Mouse (Mus musculus): ENCODE data around the gene Efl1. TPM values are rescaled to one million over a fixed set of nuclear protein-coding genes. Genes with fewer than 3 reads are reported as not detected.

The Efl1 gene
- polyA plus RNA-seq, 1 experiment, result 6.8 TPM

DNA sequence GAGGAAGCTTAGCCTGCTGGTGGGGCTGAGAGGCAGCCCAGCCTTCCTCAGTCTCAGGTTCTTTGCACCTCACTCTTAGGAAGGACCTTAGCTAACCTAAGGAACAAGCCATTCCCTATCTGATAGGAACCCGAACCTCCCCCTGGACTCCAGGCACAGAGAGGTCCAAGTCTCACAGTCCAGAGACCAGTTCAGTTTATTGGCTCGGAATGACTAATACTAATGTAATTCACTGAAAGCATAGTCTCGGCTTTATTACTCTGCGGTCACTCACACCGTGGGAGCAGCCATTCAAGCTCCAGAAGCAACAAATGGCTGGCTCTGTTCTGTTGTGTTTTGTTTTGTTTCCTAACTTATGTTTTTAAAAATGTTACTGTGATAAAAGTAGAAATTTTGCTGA lies 84.7 kb downstream of the Efl1 start:
- no peak for TF ChIP-seq POLR2A (IDR thresholded peaks at IDR 0.05; ENCODE audit: borderline replicate concordance, control insufficient read depth, low read depth, low read length)
- TF ChIP-seq CTCF (IDR thresholded peaks at IDR 0.05; ENCODE audit: control insufficient read depth, insufficient read depth, low read length), result no peak
- H3K4me3 ChIP-seq (replicated peaks; ENCODE audit: control insufficient read depth, low read depth, low read length), result no peak overlapping the region
- no peak overlapping the region for H3K27ac ChIP-seq (ENCODE audit: control insufficient read depth, insufficient read depth, low read depth, low read length, poor library complexity)
- 83% methylated on average over 5 of the region's 5 CpGs for WGBS
- H3K4me1 ChIP-seq (ENCODE audit: control insufficient read depth, insufficient read depth, low read length), result no peaks in the 10 kb centered on the region

GRCm38 (mm10) chr7:82733995-82734394 lies 85.6 kb downstream of the Efl1 start:
- TF ChIP-seq CTCF (IDR thresholded peaks at IDR 0.05; ENCODE audit: control insufficient read depth, insufficient read depth, low read length) (no peak), POLR2A (IDR thresholded peaks at IDR 0.05; ENCODE audit: borderline replicate concordance, control insufficient read depth, low read depth, low read length) (no peak)
- WGBS, result 75% methylated on average over 6 of the region's 6 CpGs
- no peak overlapping the region for H3K27ac ChIP-seq (ENCODE audit: control insufficient read depth, insufficient read depth, low read depth, low read length, poor library complexity)
- no peak overlapping the region for H3K4me3 ChIP-seq (replicated peaks; ENCODE audit: control insufficient read depth, low read depth, low read length)
- no peaks in the 10 kb centered on the region for H3K4me1 ChIP-seq (ENCODE audit: control insufficient read depth, insufficient read depth, low read length)

DNA sequence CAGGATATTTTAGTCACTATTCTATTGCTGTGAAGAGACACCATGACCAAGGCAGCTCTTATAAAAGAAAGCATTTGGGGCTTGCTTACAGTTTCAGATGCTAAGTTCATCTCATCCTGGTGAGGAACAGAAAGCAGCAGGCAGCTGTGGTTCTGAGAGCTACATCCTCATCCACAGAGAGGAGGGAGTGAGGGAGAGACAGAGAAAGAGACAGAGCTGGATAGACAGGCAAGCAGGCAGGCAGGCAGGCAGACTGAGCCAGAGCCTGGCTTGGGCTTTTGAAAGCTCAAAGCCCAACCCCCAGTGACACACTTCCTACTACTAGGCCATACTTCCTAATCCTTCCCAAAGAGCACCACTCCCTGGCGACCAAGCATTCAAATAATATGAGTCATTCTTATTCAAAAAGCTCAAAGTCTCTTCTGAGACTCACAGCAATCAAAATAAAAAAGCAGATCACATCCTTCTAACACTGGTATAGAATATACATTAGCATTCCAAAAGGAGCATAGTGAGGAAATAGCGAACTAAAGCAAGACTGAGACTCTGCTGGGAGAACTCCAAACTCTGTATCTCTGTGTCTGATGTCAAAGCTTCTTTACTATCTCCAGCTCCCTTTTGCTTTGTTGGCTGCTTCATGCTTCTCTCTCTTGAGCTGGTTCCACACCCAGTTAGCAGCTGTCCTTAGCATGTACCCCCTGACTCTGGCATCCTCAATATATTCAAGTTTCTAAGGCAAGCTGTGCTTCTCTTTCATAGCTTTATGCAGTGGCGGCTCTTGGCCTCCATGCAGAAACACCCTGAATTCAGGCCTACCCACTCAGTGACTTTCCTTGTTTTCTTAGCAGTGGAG lies 86.6 kb downstream of the Efl1 start:
- TF ChIP-seq CTCF (IDR thresholded peaks at IDR 0.05; ENCODE audit: control insufficient read depth, insufficient read depth, low read length) (no peak), POLR2A (IDR thresholded peaks at IDR 0.05; ENCODE audit: borderline replicate concordance, control insufficient read depth, low read depth, low read length) (no peak)
- Histone ChIP-seq H3K4me1 (ENCODE audit: control insufficient read depth, insufficient read depth, low read length) (no peaks in the 10 kb centered on the region), H3K4me3 (replicated peaks; ENCODE audit: control insufficient read depth, low read depth, low read length) (no peak overlapping the region)

GRCm38 (mm10) chr7:82743116-82743765 lies 94.8 kb downstream of the Efl1 start:
- 87% methylated on average over 11 of the region's 11 CpGs for WGBS
- no peaks in the 10 kb centered on the region for H3K4me1 ChIP-seq (ENCODE audit: control insufficient read depth, insufficient read depth, low read length)
- TF ChIP-seq CTCF (IDR thresholded peaks at IDR 0.05; ENCODE audit: control insufficient read depth, insufficient read depth, low read length), result no peak
- TF ChIP-seq POLR2A (IDR thresholded peaks at IDR 0.05; ENCODE audit: borderline replicate concordance, control insufficient read depth, low read depth, low read length), result no peak

More for the DNA sequence above, 86.6 kb downstream of the Efl1 start:
- H3K27ac ChIP-seq (ENCODE audit: control insufficient read depth, insufficient read depth, low read depth, low read length, poor library complexity), result no peak overlapping the region
- WGBS, result 77% methylated on average over 3 of the region's 3 CpGs

GRCm38 (mm10) chr7:82744167-82744715 lies 95.8 kb downstream of the Efl1 start:
- TF ChIP-seq POLR2A (IDR thresholded peaks at IDR 0.05; ENCODE audit: borderline replicate concordance, control insufficient read depth, low read depth, low read length), result no peak
- TF ChIP-seq CTCF (IDR thresholded peaks at IDR 0.05; ENCODE audit: control insufficient read depth, insufficient read depth, low read length), result no peak
- WGBS, result 65% methylated on average over 18 of the region's 18 CpGs
- Histone ChIP-seq H3K4me1 (ENCODE audit: control insufficient read depth, insufficient read depth, low read length) (no peaks in the 10 kb centered on the region; the same call in 1 of the 2 replicates), H3K27ac (ENCODE audit: control insufficient read depth, insufficient read depth, low read depth, low read length, poor library complexity) (no peak overlapping the region), H3K4me3 (replicated peaks; ENCODE audit: control insufficient read depth, low read depth, low read length) (no peak overlapping the region)

More at GRCm38 (mm10) chr7:82743116-82743765, 94.8 kb downstream of the Efl1 start:
- H3K27ac ChIP-seq (ENCODE audit: control insufficient read depth, insufficient read depth, low read depth, low read length, poor library complexity), result no peak overlapping the region
- no peak overlapping the region for H3K4me3 ChIP-seq (replicated peaks; ENCODE audit: control insufficient read depth, low read depth, low read length)

GRCm38 (mm10) chr7:82748812-82749211 lies 100.4 kb downstream of the Efl1 start:
- H3K27ac ChIP-seq (ENCODE audit: control insufficient read depth, insufficient read depth, low read depth, low read length, poor library complexity), result no peak overlapping the region
- 32% methylated on average over 2 of the region's 2 CpGs for WGBS
- no peaks in the 10 kb centered on the region; the same call in 1 of the 2 replicates for H3K4me1 ChIP-seq (ENCODE audit: control insufficient read depth, insufficient read depth, low read length)
- no peak overlapping the region for H3K4me3 ChIP-seq (replicated peaks; ENCODE audit: control insufficient read depth, low read depth, low read length)
- TF ChIP-seq CTCF (IDR thresholded peaks at IDR 0.05; ENCODE audit: control insufficient read depth, insufficient read depth, low read length) (no peak), POLR2A (IDR thresholded peaks at IDR 0.05; ENCODE audit: borderline replicate concordance, control insufficient read depth, low read depth, low read length) (no peak)

GRCm38 (mm10) chr7:82749239-82749638 lies 100.8 kb downstream of the Efl1 start:
- H3K4me1 ChIP-seq (ENCODE audit: control insufficient read depth, insufficient read depth, low read length), result no peaks in the 10 kb centered on the region; the same call in 1 of the 2 replicates

More at GRCm38 (mm10) chr7:82749239-82749638, 100.8 kb downstream of the Efl1 start:
- TF ChIP-seq POLR2A (IDR thresholded peaks at IDR 0.05; ENCODE audit: borderline replicate concordance, control insufficient read depth, low read depth, low read length) (no peak), CTCF (IDR thresholded peaks at IDR 0.05; ENCODE audit: control insufficient read depth, insufficient read depth, low read length) (no peak)
- 24% methylated on average over 8 of the region's 8 CpGs for WGBS
- Histone ChIP-seq H3K27ac (ENCODE audit: control insufficient read depth, insufficient read depth, low read depth, low read length, poor library complexity) (no peak overlapping the region), H3K4me3 (replicated peaks; ENCODE audit: control insufficient read depth, low read depth, low read length) (no peak overlapping the region)

All from bone marrow, adult 2 months (tissue).